Mouse (Mus musculus) ES-E14 (cell line): ENCODE measurements around the gene Olfr1497. TPM values are rescaled to one million over a fixed set of nuclear protein-coding genes. Genes with fewer than 3 reads are reported as not detected.

Experiments
- DNase-seq: peaks from one replicate; pipeline ENCODE4 v3.0.0-alpha.2; 2013; ENCODE audit warnings: low read depth, low spot score
- H3K27ac ChIP-seq: 2 replicates; pipeline ENCODE4 v1.5.1; 2012; ENCODE audit warnings: low read depth, mild to moderate bottlenecking, low read length, moderate library complexity, mixed read lengths; ENCODE audit not compliant: poor library complexity, insufficient read depth, severe bottlenecking
- H3K36me3 ChIP-seq: 2 replicates; pipeline ENCODE4 v1.6.1; 2012; ENCODE audit warnings: mild to moderate bottlenecking, low read length, moderate library complexity, mixed read lengths; ENCODE audit not compliant: control insufficient read depth, poor library complexity, insufficient read depth, severe bottlenecking
- H3K4me1 ChIP-seq, 2 experiments: fragments of 150-350 bp in 1 of 2; sonication (generic) in 1 of 2; 2 replicates each; pipeline ENCODE4 v1.6.1; 2012; ENCODE audit warnings: low read length in 2 of 2, mild to moderate bottlenecking in 1 of 2, mixed read lengths in 1 of 2; ENCODE audit not compliant: control insufficient read depth in 2 of 2, insufficient read depth in 2 of 2, poor library complexity in 1 of 2
- H3K4me3 ChIP-seq, 2 experiments: fragments of 150-350 bp in 1 of 2; sonication (generic) in 1 of 2; 2 replicates each; pipeline ENCODE4 v1.5.1; 2012; ENCODE audit warnings: low read length in 2 of 2, low read depth in 1 of 2, mild to moderate bottlenecking in 1 of 2, mixed read lengths in 1 of 2; ENCODE audit not compliant: insufficient read depth in 1 of 2, poor library complexity in 1 of 2, severe bottlenecking in 1 of 2
- H3K9ac ChIP-seq: 2 replicates; pipeline ENCODE4 v1.6.1; 2012; ENCODE audit warnings: low read depth, mild to moderate bottlenecking, low read length, mixed read lengths; ENCODE audit not compliant: poor library complexity, insufficient read depth, severe bottlenecking
- H3K9me3 ChIP-seq: fragments of 150-350 bp; sonication (generic); 2 replicates; pipeline ENCODE4 v1.6.1; 2012; ENCODE audit warnings: low read depth, mild to moderate bottlenecking, low read length; ENCODE audit not compliant: control insufficient read depth, insufficient read depth
- CHD2 ChIP-seq: IDR thresholded peaks from 2 replicates; pipeline ENCODE4 v1.6.1; 2014; ENCODE audit warnings: mild to moderate bottlenecking, low read depth, low read length, inconsistent platforms
- HCFC1 ChIP-seq: IDR thresholded peaks from 2 replicates; pipeline ENCODE4 v1.6.1; 2012; ENCODE audit warnings: low read length, inconsistent platforms, borderline replicate concordance; ENCODE audit not compliant: insufficient read depth
- MAFK ChIP-seq: IDR thresholded peaks from 2 replicates; pipeline ENCODE4 v1.6.1; 2014; ENCODE audit warnings: mild to moderate bottlenecking, low read depth, low read length, inconsistent platforms; ENCODE audit not compliant: insufficient read depth
- ZC3H11A ChIP-seq: IDR thresholded peaks from 2 replicates; pipeline ENCODE4 v1.6.1; 2012; ENCODE audit warnings: low read depth, mild to moderate bottlenecking, inconsistent platforms, low read length, borderline replicate concordance
- ZNF384 ChIP-seq: IDR thresholded peaks from 2 replicates; pipeline ENCODE4 v1.6.1; 2012; ENCODE audit warnings: low read depth, low read length, inconsistent platforms
- in situ Hi-C, 2 experiments: fragments of 600-800 bp; cut with MboI; formaldehyde crosslinking; loops; one replicate each; pipeline ENCODE4 v1.15.1; 2025; ENCODE audit warnings: low sequenced_read_pairs in 2 of 2, inconsistent platforms in 1 of 2; ENCODE audit not compliant: unreplicated experiment in 2 of 2
- total RNA-seq: library from RNA; depleted of rRNA; stranded (reverse); fragments of 300-350 nt; gene quantifications from 2 replicates; pipeline ENCODE4 v1.2.3, GENCODE M21; 2012; rRNA removed

Olfr1497 gene
- total RNA-seq, 1 experiment, result not detected

- Histone ChIP-seq H3K36me3 (no peaks in the 10 kb centered on the region), H3K4me3 (no peak within 1 kb of the TSS), H3K9ac (no peak within 1 kb of the TSS), H3K27ac (no peak within 1 kb of the TSS), H3K4me1 (no peaks in the 10 kb centered on the region), H3K9me3 (no peaks in the 10 kb centered on the region)
- no peak for DNase-seq
- TF ChIP-seq CHD2 (no peak), HCFC1 (no peak), MAFK (no peak), ZC3H11A (no peak)
- in situ Hi-C loops, result no loop called here
Measured at GRCm38 (mm10) chr19:13764306-13764705, 33.7 kb downstream of the Olfr1497 start, which contains the start of gene Olfr1495. Olfr1495 (plus strand) TSS chr19:13764606.

- Histone ChIP-seq H3K36me3 (no peaks in the 10 kb centered on the region), H3K4me1 (no peaks in the 10 kb centered on the region), H3K9me3 (no peaks in the 10 kb centered on the region), H3K4me3 (no peak overlapping the region), H3K9ac (no peak overlapping the region), H3K27ac (no peak overlapping the region)
- TF ChIP-seq CHD2 (no peak), MAFK (no peak), ZNF384 (no peak), HCFC1 (no peak), ZC3H11A (no peak)
- DNase-seq, result no peak
- in situ Hi-C loops, result no loop called here
Measured at GRCm38 (mm10) chr19:13749366-13749765, 48.6 kb downstream of the Olfr1497 start.

Other genes starting within 250 kb of the Olfr1497 start
- not detected in 2 replicates for gene Olfr1484, start 214.7 kb downstream of the Olfr1497 start, total RNA-seq
- gene Olfr1487, start 180.8 kb downstream of the Olfr1497 start, total RNA-seq, result not detected in 2 replicates
- gene Olfr1489, start 166.6 kb downstream of the Olfr1497 start, total RNA-seq, result not detected in 2 replicates
- gene Olfr1490, start 147.1 kb downstream of the Olfr1497 start, total RNA-seq, result not detected in 2 replicates
- not detected in 2 replicates for gene Olfr1491, start 100.9 kb downstream of the Olfr1497 start, total RNA-seq
- gene Olfr1493-ps1, start 74.9 kb downstream of the Olfr1497 start, total RNA-seq, result not detected in 2 replicates
- 0.22 and 0.26 TPM in 2 replicates for gene Olfr1494, start 58.5 kb downstream of the Olfr1497 start, total RNA-seq
- gene Olfr1495, start 33.6 kb downstream of the Olfr1497 start, total RNA-seq, result 0.48 TPM in 1 of 2 replicates, not detected in the other
- not detected in 2 replicates for gene Olfr1496, start 20.3 kb downstream of the Olfr1497 start, total RNA-seq
- not detected in 2 replicates for gene Olfr1499, start 21.2 kb upstream of the Olfr1497 start, total RNA-seq
- not detected in 2 replicates for gene Olfr1500, start 32.3 kb upstream of the Olfr1497 start, total RNA-seq
- not detected in 2 replicates for gene Olfr1501, start 52.5 kb upstream of the Olfr1497 start, total RNA-seq
- not detected in 2 replicates for gene Olfr1502, start 63.6 kb upstream of the Olfr1497 start, total RNA-seq
- gene Olfr1504, start 99.7 kb upstream of the Olfr1497 start, total RNA-seq, result not detected in 2 replicates
- not detected in 2 replicates for gene Olfr1505, start 115.3 kb upstream of the Olfr1497 start, total RNA-seq